Mouse (Mus musculus) liver, postnatal 0 days (tissue): ENCODE measurements around the gene Usp15. TPM values are rescaled to one million over a fixed set of nuclear protein-coding genes. Genes with fewer than 3 reads are reported as not detected.

ENCODE experiments used
- ATAC-seq: fragments of 200-750 bp; cut with Nextera tagmentation; 2 replicates; pipeline ENCODE4 v1.8.0; 2017; ENCODE audit warnings: mild to moderate bottlenecking, moderate library complexity
- DNase-seq: peaks from one replicate; pipeline ENCODE4 v3.0.0-alpha.2; 2016
- H3K27ac ChIP-seq: fragments of 300-500 bp; sonication (generic); 2 replicates; pipeline ENCODE4 v1.5.1; 2014; ENCODE audit warnings: antibody characterized with exemption, moderate library complexity, mild to moderate bottlenecking, low read depth
- H3K27me3 ChIP-seq: fragments of 300-500 bp; sonication (generic); 2 replicates; pipeline ENCODE4 v1.6.1; 2014; ENCODE audit warnings: low read length, control low read depth, mixed read lengths; ENCODE audit not compliant: insufficient read depth
- H3K36me3 ChIP-seq: fragments of 300-500 bp; sonication (generic); replicated peaks from 2 replicates; pipeline ENCODE4 v1.6.1; 2014; ENCODE audit warnings: mild to moderate bottlenecking, control low read depth, low read length, moderate library complexity, mixed read lengths; ENCODE audit not compliant: insufficient read depth
- H3K4me1 ChIP-seq: fragments of 300-500 bp; sonication (generic); 2 replicates; pipeline ENCODE4 v1.6.1; 2014; ENCODE audit warnings: antibody characterized with exemption, mild to moderate bottlenecking, control low read depth; ENCODE audit not compliant: insufficient read depth
- H3K4me2 ChIP-seq: fragments of 300-500 bp; sonication (generic); 2 replicates; pipeline ENCODE4 v1.6.1; 2014; ENCODE audit warnings: low read depth, mild to moderate bottlenecking, low read length, moderate library complexity, mixed read lengths
- H3K4me3 ChIP-seq: fragments of 300-500 bp; sonication (generic); 2 replicates; pipeline ENCODE4 v1.5.1; 2014; ENCODE audit warnings: low read depth, low read length
- H3K9ac ChIP-seq: fragments of 300-500 bp; sonication (generic); replicated peaks from 2 replicates; pipeline ENCODE4 v1.6.1; 2014; ENCODE audit warnings: mild to moderate bottlenecking, moderate library complexity
- H3K9me3 ChIP-seq: fragments of 300-500 bp; sonication (generic); 2 replicates; pipeline ENCODE4 v1.6.1; 2016; ENCODE audit warnings: mild to moderate bottlenecking, control low read depth, low read length, mixed read lengths
- CTCF ChIP-seq: sonication (generic); IDR thresholded peaks from 2 replicates; pipeline ENCODE4 v1.5.1; 2016; ENCODE audit warnings: antibody characterized with exemption, low read depth
- EP300 ChIP-seq: IDR thresholded peaks from 2 replicates; pipeline ENCODE4 v1.6.1; 2016; ENCODE audit warnings: antibody characterized with exemption, low read depth, mild to moderate bottlenecking
- WGBS: fragments of 180-500 bp; shearing (Covaris S2); extraction: QIAGEN DNeasy Blood & Tissue Kit; methylation state at CpG from one replicate; pipeline ENCODE4 v1.1.7; 2014; ENCODE audit not compliant: insufficient replicate concordance; 5-methylcytosine and 5-hydroxymethylcytosine counted together
- polyA plus RNA-seq: library from polyadenylated mRNA; unstranded; fragments of >200 nt; fragmentation: Nextera tagmentation; extraction: Ambion mirVana; gene quantifications from 2 replicates; pipeline ENCODE4 v1.2.1, GENCODE M21; 2015

The Usp15 gene
- polyA plus RNA-seq, 1 experiment from 2014 or later = 59.9 TPM

GRCm38 (mm10) chr10:123183743-123184142 lies 13.1 kb downstream of the Usp15 start:
- H3K27ac ChIP-seq = peak overlapping the region; percentile 17; the same call in 1 of the 2 replicates
- 24% methylated on average over 2 of the region's 2 CpGs for WGBS
- H3K4me2 ChIP-seq = 0 out of 2 replicates have a peak overlapping the region, but pooled peaks have one; percentile 11
- H3K9ac ChIP-seq = no peak overlapping the region
- no peaks in the 10 kb centered on the region for H3K27me3 ChIP-seq
- peaks cover 20% of the 10 kb centered on the region for H3K36me3 ChIP-seq
- ATAC-seq (peak; percentile 47), DNase-seq (no peak)
- no peaks in the 10 kb centered on the region for H3K9me3 ChIP-seq
- H3K4me3 ChIP-seq = no peak overlapping the region
- H3K4me1 ChIP-seq = peaks cover 29% of the 10 kb centered on the region
- TF ChIP-seq EP300 (no peak), CTCF (no peak)

GRCm38 (mm10) chr10:123183243-123183642 lies 13.6 kb downstream of the Usp15 start:
- TF ChIP-seq CTCF (no peak), EP300 (no peak)
- DNase-seq = no peak
- Histone ChIP-seq H3K4me3 (no peak overlapping the region), H3K9me3 (no peaks in the 10 kb centered on the region), H3K36me3 (peaks cover 25% of the 10 kb centered on the region), H3K27ac (no peak overlapping the region), H3K9ac (no peak overlapping the region), H3K4me2 (no peak overlapping the region), H3K27me3 (no peaks in the 10 kb centered on the region), H3K4me1 (peaks cover 24% of the 10 kb centered on the region)
- WGBS = 38% methylated on average over 7 of the region's 7 CpGs
- peak; percentile 51; the same call in 1 of the 2 replicates for ATAC-seq

GRCm38 (mm10) chr10:123182391-123182790 lies 14.4 kb downstream of the Usp15 start:
- Histone ChIP-seq H3K9ac (no peak overlapping the region), H3K4me1 (peaks cover 21% of the 10 kb centered on the region), H3K4me2 (no peak overlapping the region), H3K9me3 (no peaks in the 10 kb centered on the region), H3K36me3 (peaks cover 31% of the 10 kb centered on the region), H3K27ac (no peak overlapping the region), H3K4me3 (no peak overlapping the region), H3K27me3 (no peaks in the 10 kb centered on the region)
- TF ChIP-seq CTCF (no peak), EP300 (no peak)
- no peak for DNase-seq
- WGBS = 74% methylated on average over 3 of the region's 3 CpGs
- ATAC-seq = no peak

- H3K4me1 ChIP-seq = no peaks in the 10 kb centered on the region
- no peak overlapping the region for H3K4me2 ChIP-seq
- no peak overlapping the region for H3K4me3 ChIP-seq
- no peak overlapping the region for H3K9ac ChIP-seq
- H3K27me3 ChIP-seq = no peaks in the 10 kb centered on the region
- 76% methylated on average over 4 of the region's 4 CpGs for WGBS
- no peaks in the 10 kb centered on the region for H3K9me3 ChIP-seq
- no peak for TF ChIP-seq EP300
- TF ChIP-seq CTCF = peak; percentile 54
- H3K27ac ChIP-seq = no peak overlapping the region
- peaks cover 70% of the 10 kb centered on the region for H3K36me3 ChIP-seq
- DNase-seq = no peak
- ATAC-seq = no peak; the same call in 1 of the 2 replicates
Measured at GRCm38 (mm10) chr10:123175771-123176170, 21.0 kb downstream of the Usp15 start.

DNA sequence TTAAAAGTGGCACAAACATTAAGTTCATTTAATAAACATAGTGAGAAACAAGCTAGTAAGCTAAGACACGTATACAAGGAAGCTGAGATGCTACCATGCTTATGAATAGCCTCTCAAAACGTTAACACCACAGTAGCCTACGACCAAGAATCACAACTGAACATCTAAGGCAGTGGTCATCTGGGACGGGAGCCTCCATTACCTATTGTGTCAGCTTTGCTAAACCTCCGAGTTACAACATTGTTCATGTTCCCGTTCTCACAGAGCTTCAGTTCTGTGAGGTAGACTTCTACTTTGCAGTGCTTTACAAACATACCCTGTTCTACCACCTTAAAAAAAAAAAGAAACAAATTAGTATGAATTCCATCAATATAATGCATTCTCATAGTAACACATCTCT lies 25.9 kb downstream of the Usp15 start:
- TF ChIP-seq CTCF (no peak), EP300 (no peak)
- Histone ChIP-seq H3K9me3 (no peaks in the 10 kb centered on the region), H3K9ac (no peak overlapping the region), H3K4me3 (no peak overlapping the region), H3K4me2 (no peak overlapping the region), H3K27ac (no peak overlapping the region), H3K36me3 (peaks cover 67% of the 10 kb centered on the region), H3K27me3 (no peaks in the 10 kb centered on the region), H3K4me1 (no peaks in the 10 kb centered on the region)
- ATAC-seq = no peak
- DNase-seq = no peak
- WGBS = 84% methylated on average over 6 of the region's 6 CpGs

DNA sequence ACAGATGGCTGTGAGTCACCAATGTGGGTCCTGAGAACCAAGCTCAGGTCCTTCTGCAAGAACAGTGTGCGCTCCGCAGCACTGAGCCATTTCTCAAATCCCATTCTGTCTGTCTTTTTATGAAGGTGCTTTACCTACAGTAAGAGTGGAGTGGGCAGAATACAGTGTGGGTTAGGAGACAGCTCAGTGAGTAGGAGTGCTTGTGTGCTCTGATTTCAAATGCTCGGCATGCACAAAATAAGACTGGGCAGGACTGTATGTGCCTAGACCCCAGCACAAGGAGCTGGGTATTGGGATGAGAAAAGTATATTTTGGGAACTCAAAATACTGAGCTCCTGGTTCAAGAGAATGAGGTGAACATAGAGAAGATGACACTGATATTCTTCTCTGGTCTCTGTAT lies 31.3 kb downstream of the Usp15 start:
- TF ChIP-seq EP300 (no peak), CTCF (no peak)
- Histone ChIP-seq H3K27ac (no peak overlapping the region), H3K4me1 (no peaks in the 10 kb centered on the region), H3K9ac (no peak overlapping the region), H3K27me3 (no peaks in the 10 kb centered on the region), H3K4me2 (no peak overlapping the region), H3K4me3 (no peak overlapping the region), H3K36me3 (peaks cover 56% of the 10 kb centered on the region), H3K9me3 (no peaks in the 10 kb centered on the region)
- DNase-seq = no peak
- no peak for ATAC-seq
- 95% methylated on average over 3 of the region's 3 CpGs for WGBS

- no peak overlapping the region for H3K4me2 ChIP-seq
- H3K9me3 ChIP-seq = no peaks in the 10 kb centered on the region
- DNase-seq (peak; percentile 42), ATAC-seq (no peak)
- no peaks in the 10 kb centered on the region for H3K27me3 ChIP-seq
- H3K36me3 ChIP-seq = peaks cover 55% of the 10 kb centered on the region
- no peak overlapping the region for H3K9ac ChIP-seq
- 80% methylated on average over 6 of the region's 6 CpGs for WGBS
- H3K4me1 ChIP-seq = no peaks in the 10 kb centered on the region
- no peak overlapping the region for H3K4me3 ChIP-seq
- H3K27ac ChIP-seq = no peak overlapping the region
- TF ChIP-seq EP300 (no peak), CTCF (no peak)
Measured at GRCm38 (mm10) chr10:123160508-123160907, 36.3 kb downstream of the Usp15 start.
